Mouse (Mus musculus): ENCODE results near the gene Olfr707. TPM values are rescaled to one million over a fixed set of nuclear protein-coding genes. Genes with fewer than 3 reads are reported as not detected.

Olfr707 gene
- polyA plus RNA-seq, 1 experiment from 2014 or later: not detected

Other genes starting within 250 kb of the Olfr707 start
- gene Olfr693, start 220.7 kb downstream of the Olfr707 start, polyA plus RNA-seq (2015; fragmentation: Nextera tagmentation; extraction: Ambion mirVana): not detected in 2 replicates
- gene Olfr694, start 209.4 kb downstream of the Olfr707 start, polyA plus RNA-seq (2015; fragmentation: Nextera tagmentation; extraction: Ambion mirVana): not detected in 2 replicates
- not detected in 2 replicates for gene Olfr695, start 184.8 kb downstream of the Olfr707 start, polyA plus RNA-seq (2015; fragmentation: Nextera tagmentation; extraction: Ambion mirVana)
- not detected in 2 replicates for gene Olfr697, start 158.8 kb downstream of the Olfr707 start, polyA plus RNA-seq (2015; fragmentation: Nextera tagmentation; extraction: Ambion mirVana)
- gene Olfr698, start 145.8 kb downstream of the Olfr707 start, polyA plus RNA-seq (2015; fragmentation: Nextera tagmentation; extraction: Ambion mirVana): not detected in 2 replicates
- gene Olfr699, start 108.0 kb downstream of the Olfr707 start, polyA plus RNA-seq (2015; fragmentation: Nextera tagmentation; extraction: Ambion mirVana): not detected in 2 replicates
- not detected in 2 replicates for gene Olfr700, start 92.4 kb downstream of the Olfr707 start, polyA plus RNA-seq (2015; fragmentation: Nextera tagmentation; extraction: Ambion mirVana)
- not detected in 2 replicates for gene Olfr701, start 87.1 kb downstream of the Olfr707 start, polyA plus RNA-seq (2015; fragmentation: Nextera tagmentation; extraction: Ambion mirVana)
- gene Olfr702, start 67.3 kb downstream of the Olfr707 start, polyA plus RNA-seq (2015; fragmentation: Nextera tagmentation; extraction: Ambion mirVana): not detected in 2 replicates
- gene Olfr703, start 57.9 kb downstream of the Olfr707 start, polyA plus RNA-seq (2015; fragmentation: Nextera tagmentation; extraction: Ambion mirVana): not detected in 2 replicates
- gene Olfr704, start 38.1 kb downstream of the Olfr707 start, polyA plus RNA-seq (2015; fragmentation: Nextera tagmentation; extraction: Ambion mirVana): not detected in 2 replicates
- gene Olfr705, start 24.4 kb downstream of the Olfr707 start, polyA plus RNA-seq (2015; fragmentation: Nextera tagmentation; extraction: Ambion mirVana): not detected in 2 replicates
- not detected in 2 replicates for gene Olfr706, start 13.1 kb downstream of the Olfr707 start, polyA plus RNA-seq (2015; fragmentation: Nextera tagmentation; extraction: Ambion mirVana)
- gene Olfr1532-ps1, start 6.8 kb upstream of the Olfr707 start, polyA plus RNA-seq (2015; fragmentation: Nextera tagmentation; extraction: Ambion mirVana): not detected in 2 replicates
- gene Olfr709-ps1, start 31.0 kb upstream of the Olfr707 start, polyA plus RNA-seq (2015; fragmentation: Nextera tagmentation; extraction: Ambion mirVana): not detected in 2 replicates
- not detected in 2 replicates for gene Olfr710, start 47.1 kb upstream of the Olfr707 start, polyA plus RNA-seq (2015; fragmentation: Nextera tagmentation; extraction: Ambion mirVana)
- gene Olfr6, start 62.7 kb upstream of the Olfr707 start, polyA plus RNA-seq (2015; fragmentation: Nextera tagmentation; extraction: Ambion mirVana): not detected in 2 replicates
- gene Olfr711, start 74.2 kb upstream of the Olfr707 start, polyA plus RNA-seq (2015; fragmentation: Nextera tagmentation; extraction: Ambion mirVana): not detected in 2 replicates
- not detected in 2 replicates for gene Olfr2, start 104.8 kb upstream of the Olfr707 start, polyA plus RNA-seq (2015; fragmentation: Nextera tagmentation; extraction: Ambion mirVana)
- gene Olfr713, start 129.9 kb upstream of the Olfr707 start, polyA plus RNA-seq (2015; fragmentation: Nextera tagmentation; extraction: Ambion mirVana): not detected in 2 replicates
- not detected in 2 replicates for gene Olfr714, start 169.7 kb upstream of the Olfr707 start, polyA plus RNA-seq (2015; fragmentation: Nextera tagmentation; extraction: Ambion mirVana)
- not detected in 2 replicates for gene Olfr17, start 192.0 kb upstream of the Olfr707 start, polyA plus RNA-seq (2015; fragmentation: Nextera tagmentation; extraction: Ambion mirVana)
- not detected in 2 replicates for gene Olfr715b, start 209.1 kb upstream of the Olfr707 start, polyA plus RNA-seq (2015; fragmentation: Nextera tagmentation; extraction: Ambion mirVana)
- gene Olfr715, start 229.8 kb upstream of the Olfr707 start, polyA plus RNA-seq (2015; fragmentation: Nextera tagmentation; extraction: Ambion mirVana): not detected in 2 replicates
- not detected in 2 replicates for gene Olfr716, start 237.1 kb upstream of the Olfr707 start, polyA plus RNA-seq (2015; fragmentation: Nextera tagmentation; extraction: Ambion mirVana)

Measured in heart, embryonic 16.5 days (tissue).